Mouse (Mus musculus): Measurements from ENCODE around the gene B230118H07Rik. TPM values are rescaled to one million over a fixed set of nuclear protein-coding genes. Genes with fewer than 3 reads are reported as not detected.

B230118H07Rik gene
- total and polyA plus RNA-seq, 3 experiments: 12.9 to 99.4 (median 90.4) TPM

- no peak overlapping the region for H3K4me3 ChIP-seq
- intact Hi-C loops (cut with DNase I): no loop called here
- H3K27me3 ChIP-seq (ENCODE audit: control insufficient read depth, insufficient read depth, low read length): no peaks in the 10 kb centered on the region
- 86% methylated on average over 6 of the region's 6 CpGs for WGBS
- H3K4me1 ChIP-seq (ENCODE audit: control insufficient read depth, insufficient read depth, low read length): no peaks in the 10 kb centered on the region
- TF ChIP-seq EP300 (IDR thresholded peaks at IDR 0.05; ENCODE audit: insufficient read depth, low read depth, low read length) (no peak), CTCF (IDR thresholded peaks at IDR 0.05) (no peak), POLR2A (IDR thresholded peaks at IDR 0.05; ENCODE audit: insufficient read depth, low read depth, low read length) (no peak)
- H3K79me2 ChIP-seq (replicated peaks; ENCODE audit: control insufficient read depth, insufficient read depth, low read length): no peaks in the 10 kb centered on the region
- no peaks in the 10 kb centered on the region; the same call in 1 of the 2 replicates for H3K36me3 ChIP-seq (ENCODE audit: control insufficient read depth, insufficient read depth, low read length)
- H3K27ac ChIP-seq: no peak overlapping the region
- H3K9ac ChIP-seq (ENCODE audit: low read depth, low read length): no peak overlapping the region
- no peak for DNase-seq
These were observed 86.1 kb downstream of the B230118H07Rik start for GRCm38 (mm10) chr2:101563206-101563605.

GRCm38 (mm10) chr2:101559431-101559830, 89.9 kb downstream of the B230118H07Rik start:
- Histone ChIP-seq H3K36me3 (ENCODE audit: control insufficient read depth, insufficient read depth, low read length) (no peaks in the 10 kb centered on the region; the same call in 1 of the 2 replicates), H3K27me3 (ENCODE audit: control insufficient read depth, insufficient read depth, low read length) (no peaks in the 10 kb centered on the region), H3K9ac (ENCODE audit: low read depth, low read length) (no peak overlapping the region), H3K4me1 (ENCODE audit: control insufficient read depth, insufficient read depth, low read length) (no peaks in the 10 kb centered on the region), H3K79me2 (replicated peaks; ENCODE audit: control insufficient read depth, insufficient read depth, low read length) (no peaks in the 10 kb centered on the region), H3K27ac (no peak overlapping the region), H3K4me3 (no peak overlapping the region)
- intact Hi-C loops (cut with DNase I): no loop called here
- no peak for DNase-seq
- no peak for TF ChIP-seq CTCF (IDR thresholded peaks at IDR 0.05)
- no peak for TF ChIP-seq EP300 (IDR thresholded peaks at IDR 0.05; ENCODE audit: insufficient read depth, low read depth, low read length)
- no peak for TF ChIP-seq POLR2A (IDR thresholded peaks at IDR 0.05; ENCODE audit: insufficient read depth, low read depth, low read length)
- WGBS: 91% methylated on average over 3 of the region's 3 CpGs

- Histone ChIP-seq H3K4me1 (ENCODE audit: control insufficient read depth, insufficient read depth, low read length) (no peaks in the 10 kb centered on the region), H3K79me2 (replicated peaks; ENCODE audit: control insufficient read depth, insufficient read depth, low read length) (no peaks in the 10 kb centered on the region), H3K4me3 (no peak overlapping the region), H3K9ac (ENCODE audit: low read depth, low read length) (no peak overlapping the region), H3K27ac (no peak overlapping the region), H3K36me3 (ENCODE audit: control insufficient read depth, insufficient read depth, low read length) (no peaks in the 10 kb centered on the region), H3K27me3 (ENCODE audit: control insufficient read depth, insufficient read depth, low read length) (no peaks in the 10 kb centered on the region)
- no peak for DNase-seq
- TF ChIP-seq CTCF (IDR thresholded peaks at IDR 0.05): no peak
- no peak for TF ChIP-seq EP300 (IDR thresholded peaks at IDR 0.05; ENCODE audit: insufficient read depth, low read depth, low read length)
- intact Hi-C loops (cut with DNase I): no loop called here
- WGBS: 59% methylated on average over 1 of the region's 1 CpGs
These were observed 93.4 kb downstream of the B230118H07Rik start for GRCm38 (mm10) chr2:101555886-101556285.

- no peak overlapping the region for H3K9ac ChIP-seq (ENCODE audit: low read depth, low read length)
- no peaks in the 10 kb centered on the region for H3K27me3 ChIP-seq (ENCODE audit: control insufficient read depth, insufficient read depth, low read length)
- no peak overlapping the region for H3K27ac ChIP-seq
- H3K4me1 ChIP-seq (ENCODE audit: control insufficient read depth, insufficient read depth, low read length): no peaks in the 10 kb centered on the region
- H3K4me3 ChIP-seq: no peak overlapping the region
- DNase-seq: no peak
- no peaks in the 10 kb centered on the region for H3K36me3 ChIP-seq (ENCODE audit: control insufficient read depth, insufficient read depth, low read length)
- H3K79me2 ChIP-seq (replicated peaks; ENCODE audit: control insufficient read depth, insufficient read depth, low read length): no peaks in the 10 kb centered on the region
- WGBS: 75% methylated on average over 5 of the region's 5 CpGs
- TF ChIP-seq POLR2A (IDR thresholded peaks at IDR 0.05; ENCODE audit: insufficient read depth, low read depth, low read length) (no peak), CTCF (IDR thresholded peaks at IDR 0.05) (no peak), EP300 (IDR thresholded peaks at IDR 0.05; ENCODE audit: insufficient read depth, low read depth, low read length) (no peak)
- intact Hi-C loops (cut with DNase I): no loop called here
These were observed 95.5 kb downstream of the B230118H07Rik start for GRCm38 (mm10) chr2:101553851-101554250.

GRCm38 (mm10) chr2:101552301-101552700, 97.0 kb downstream of the B230118H07Rik start:
- no peak for DNase-seq
- H3K4me3 ChIP-seq: no peak overlapping the region
- no peak overlapping the region for H3K9ac ChIP-seq (ENCODE audit: low read depth, low read length)
- no peaks in the 10 kb centered on the region for H3K79me2 ChIP-seq (replicated peaks; ENCODE audit: control insufficient read depth, insufficient read depth, low read length)
- no peaks in the 10 kb centered on the region for H3K27me3 ChIP-seq (ENCODE audit: control insufficient read depth, insufficient read depth, low read length)
- WGBS: 88% methylated on average over 8 of the region's 8 CpGs
- TF ChIP-seq CTCF (IDR thresholded peaks at IDR 0.05) (no peak), POLR2A (IDR thresholded peaks at IDR 0.05; ENCODE audit: insufficient read depth, low read depth, low read length) (no peak), EP300 (IDR thresholded peaks at IDR 0.05; ENCODE audit: insufficient read depth, low read depth, low read length) (no peak)
- H3K27ac ChIP-seq: no peak overlapping the region
- H3K36me3 ChIP-seq (ENCODE audit: control insufficient read depth, insufficient read depth, low read length): no peaks in the 10 kb centered on the region
- H3K4me1 ChIP-seq (ENCODE audit: control insufficient read depth, insufficient read depth, low read length): no peaks in the 10 kb centered on the region
- intact Hi-C loops (cut with DNase I): no loop called here

- intact Hi-C loops (cut with DNase I): no loop called here
- TF ChIP-seq EP300 (IDR thresholded peaks at IDR 0.05; ENCODE audit: insufficient read depth, low read depth, low read length) (no peak), CTCF (IDR thresholded peaks at IDR 0.05) (no peak), POLR2A (IDR thresholded peaks at IDR 0.05; ENCODE audit: insufficient read depth, low read depth, low read length) (no peak)
- no peak overlapping the region for H3K9ac ChIP-seq (ENCODE audit: low read depth, low read length)
- H3K79me2 ChIP-seq (replicated peaks; ENCODE audit: control insufficient read depth, insufficient read depth, low read length): no peaks in the 10 kb centered on the region
- no peaks in the 10 kb centered on the region for H3K4me1 ChIP-seq (ENCODE audit: control insufficient read depth, insufficient read depth, low read length)
- 77% methylated on average over 6 of the region's 6 CpGs for WGBS
- H3K36me3 ChIP-seq (ENCODE audit: control insufficient read depth, insufficient read depth, low read length): no peaks in the 10 kb centered on the region
- no peak overlapping the region for H3K4me3 ChIP-seq
- no peak overlapping the region for H3K27ac ChIP-seq
- no peak for DNase-seq
- H3K27me3 ChIP-seq (ENCODE audit: control insufficient read depth, insufficient read depth, low read length): no peaks in the 10 kb centered on the region
These were observed 98.2 kb downstream of the B230118H07Rik start for GRCm38 (mm10) chr2:101551026-101551719.
